Mouse (Mus musculus) right cerebral cortex, postnatal 25 days (tissue): ENCODE measurements at regions not wholly inside any gene's neighbourhood (a gene's known extent, or its start where the extent isn't known, plus 50 kb on each side); places are given as distances from the start of the nearest gene placed in this dataset.

Source experiments
- DNase-seq: peaks from one replicate; pipeline ENCODE4 v3.0.0; 2022

DNA sequence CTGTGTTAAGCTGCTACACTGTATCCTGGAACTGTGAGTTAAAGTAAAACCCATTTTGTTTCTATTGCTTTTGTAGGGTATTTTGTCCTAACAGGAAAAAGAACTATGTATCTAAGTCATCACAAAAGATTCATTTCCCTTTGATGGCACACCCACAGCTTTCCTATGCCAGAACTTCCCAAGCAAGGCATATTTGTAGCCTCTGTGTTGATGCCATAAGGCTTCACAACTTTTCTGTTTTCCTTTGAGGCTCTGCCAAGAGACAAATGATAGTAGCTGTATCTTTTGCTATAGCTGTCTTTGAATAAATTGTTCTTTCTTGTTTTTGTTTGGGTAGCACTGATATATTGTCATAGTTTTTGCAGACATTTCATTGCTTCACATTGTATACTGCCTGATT is 790.2 kb downstream of the Slitrk5 start:
- DNase-seq, result peak; percentile 8

DNA sequence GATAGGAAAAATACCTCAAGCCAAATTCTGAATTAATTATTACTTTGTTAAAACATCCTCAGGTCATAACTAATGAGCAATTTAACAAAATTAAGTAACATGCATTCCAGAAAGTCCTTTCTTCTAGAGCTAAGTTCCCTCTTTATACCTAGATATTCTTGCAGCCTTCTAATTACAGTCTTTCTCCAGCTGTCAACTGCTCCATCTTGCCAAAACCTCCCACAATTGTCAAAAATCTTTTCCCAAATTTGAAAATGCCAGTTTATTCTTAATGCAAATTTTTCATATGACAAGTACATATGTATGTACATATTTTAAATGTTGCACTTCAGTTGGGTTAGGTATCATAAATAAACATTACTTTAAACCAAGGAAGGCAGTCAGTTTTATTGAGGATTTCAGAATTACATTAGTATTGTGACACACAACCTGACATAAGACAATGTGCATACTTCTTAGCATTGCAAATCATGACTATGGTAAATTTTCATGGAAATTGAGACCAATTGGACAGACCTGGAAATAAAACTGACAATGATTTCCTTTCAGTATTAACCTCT is 791.5 kb downstream of the Slitrk5 start:
- no peak for DNase-seq

DNA sequence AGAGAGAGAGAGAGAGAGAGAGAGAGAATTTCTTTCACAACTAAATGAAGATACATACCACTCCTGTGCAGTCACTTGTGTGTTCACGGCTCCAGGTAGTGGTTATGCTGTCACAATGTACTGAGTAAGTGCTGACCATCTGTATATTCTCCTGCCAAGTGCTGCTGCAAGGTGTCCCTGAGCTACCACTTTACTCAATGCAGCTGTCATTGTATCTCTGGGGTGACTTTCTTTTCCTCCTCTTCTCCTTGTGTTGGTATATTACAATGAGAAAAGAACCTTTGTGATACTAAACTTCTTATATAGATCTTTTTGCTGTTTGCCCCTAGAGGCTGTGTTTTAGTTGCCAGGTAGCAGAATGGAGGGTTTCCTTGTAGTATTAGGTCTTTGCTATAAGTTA is 800.6 kb downstream of the Slitrk5 start:
- DNase-seq, result no peak
